Comparison of ENCODE assay signal across 8 mouse cellular contexts in the genomic region with DNA sequence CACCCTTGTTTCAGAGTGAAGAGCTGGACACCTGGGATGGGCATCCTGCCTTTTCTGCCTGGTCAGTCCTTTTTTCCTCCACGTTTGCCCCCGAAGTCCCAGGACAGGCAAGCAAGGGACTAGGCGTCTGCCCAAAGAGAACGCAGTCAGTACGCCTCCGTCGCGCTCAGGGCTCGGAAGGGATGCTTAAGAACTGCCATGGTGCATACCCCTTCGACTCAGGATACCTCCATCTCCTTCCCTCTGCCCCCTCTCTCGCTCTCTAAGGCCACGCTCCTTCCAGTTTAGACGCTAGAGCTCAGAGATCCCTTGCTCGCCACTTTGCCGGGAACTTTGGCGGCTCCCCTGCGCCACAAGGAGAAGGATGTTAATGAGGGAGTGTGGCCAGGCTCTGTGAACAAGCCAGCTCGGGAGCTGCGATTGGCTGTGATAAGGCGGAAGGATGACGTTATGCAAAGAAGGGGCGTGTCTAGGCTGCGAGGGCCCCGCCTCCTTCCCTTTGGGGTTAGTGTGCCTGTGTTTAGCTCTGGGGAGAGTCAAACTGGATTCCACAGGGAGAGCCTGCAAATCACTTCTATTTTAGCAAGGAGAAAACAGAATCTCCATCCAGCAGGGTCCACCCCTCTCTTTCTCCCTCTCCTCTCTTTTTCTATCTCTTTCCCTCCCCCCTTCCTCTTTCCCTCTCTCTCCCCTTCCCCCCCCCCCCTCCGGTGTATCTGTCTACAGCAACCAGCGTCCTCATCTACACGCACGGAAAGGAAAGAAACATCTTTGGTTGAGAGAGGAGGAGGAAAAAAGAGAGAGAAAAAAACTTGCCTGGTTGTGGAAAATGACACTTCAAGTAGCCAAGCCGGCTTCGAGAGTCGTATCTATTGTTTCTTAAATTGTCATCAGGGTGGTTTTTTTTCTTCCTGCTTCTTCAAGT. TPM values are rescaled to one million over a fixed set of nuclear protein-coding genes. Genes with fewer than 3 reads are reported as not detected.
DNase-seq lines count a peak whose midpoint lies in the region; ATAC-seq and TF ChIP-seq lines count a peak whose summit lies in the region.

Gene Ebf1 (plus strand): TSS at position 530 of the 925 bp plus-strand sequence.

- no peaks in the 10 kb centered on the region for H3K9me3 ChIP-seq in ES-Bruce4 (replicated peaks; ENCODE audit: control insufficient read depth, insufficient read depth, low read length, poor library complexity, severe bottlenecking)
- H3K9me3 ChIP-seq in heart, embryonic 10.5 days, result no peaks in the 10 kb centered on the region
- no peaks in the 10 kb centered on the region for H3K9me3 ChIP-seq in neural tube, embryonic 15.5 days (replicated peaks)

- peak; percentile 97 for ATAC-seq in neural tube, embryonic 15.5 days (ENCODE audit: low FRiP score)

- DNase-seq in brain, embryonic 14.5 days (ENCODE audit: low read depth), result peak; percentile 98
- DNase-seq in heart, embryonic 10.5 days (ENCODE audit: low spot score), result peak; percentile 96
- peak; percentile 93 for DNase-seq in kidney, adult 9 months
- peak; percentile 84 to 85 for DNase-seq in lung, adult 18-20 months
- DNase-seq in testis, postnatal 14 days (ENCODE audit: low spot score), result peak; percentile 87

- no peak for TF ChIP-seq CTCF in ES-Bruce4 (IDR thresholded peaks at IDR 0.05; ENCODE audit: low read depth, low read length)
- no peak for TF ChIP-seq CTCF in brain, embryonic 14.5 days (IDR thresholded peaks at IDR 0.05; ENCODE audit: borderline replicate concordance, extremely low read depth, insufficient read depth, insufficient read length)
- TF ChIP-seq CTCF in embryonic fibroblast, embryonic 13.5 days (IDR thresholded peaks at IDR 0.05; ENCODE audit: borderline replicate concordance, insufficient read depth, low read length), result no peak

- H3K27ac ChIP-seq in ES-Bruce4 (ENCODE audit: insufficient read depth, low read length), result no peak within 1 kb of the TSS
- peak within 1 kb of the TSS; percentile 82 for H3K27ac ChIP-seq in embryonic fibroblast, embryonic 13.5 days (ENCODE audit: insufficient read depth, low read length)
- H3K27ac ChIP-seq in heart, embryonic 10.5 days, result peak within 1 kb of the TSS; percentile 84
- H3K27ac ChIP-seq in neural tube, embryonic 15.5 days (replicated peaks), result peak within 1 kb of the TSS; percentile 95

- no peak for TF ChIP-seq EP300 in ES-Bruce4 (IDR thresholded peaks at IDR 0.05; ENCODE audit: insufficient read depth, low read depth, low read length)

- H3K4me1 ChIP-seq in ES-Bruce4 (ENCODE audit: control insufficient read depth, insufficient read depth, low read length), result no peaks in the 10 kb centered on the region
- peaks cover 4% of the 10 kb centered on the region; the same call in 1 of the 2 replicates for H3K4me1 ChIP-seq in embryonic fibroblast, embryonic 13.5 days (ENCODE audit: control insufficient read depth, insufficient read depth, low read length)
- H3K4me1 ChIP-seq in heart, embryonic 10.5 days, result peaks cover 44% of the 10 kb centered on the region
- H3K4me1 ChIP-seq in neural tube, embryonic 15.5 days, result peaks cover 48% of the 10 kb centered on the region

- H3K36me3 ChIP-seq in ES-Bruce4 (ENCODE audit: control insufficient read depth, insufficient read depth, low read length, poor library complexity, severe bottlenecking), result no peaks in the 10 kb centered on the region
- H3K36me3 ChIP-seq in heart, embryonic 10.5 days, result no peaks in the 10 kb centered on the region; the same call in 1 of the 2 replicates
- H3K36me3 ChIP-seq in neural tube, embryonic 15.5 days, result no peaks in the 10 kb centered on the region

- H3K27me3 ChIP-seq in ES-Bruce4 (ENCODE audit: control insufficient read depth, insufficient read depth, low read length, poor library complexity, severe bottlenecking), result peaks cover 26% of the 10 kb centered on the region
- H3K27me3 ChIP-seq in heart, embryonic 10.5 days (ENCODE audit: insufficient read depth, poor library complexity, severe bottlenecking), result peaks cover 81% of the 10 kb centered on the region
- H3K27me3 ChIP-seq in neural tube, embryonic 15.5 days (replicated peaks), result peaks cover 8% of the 10 kb centered on the region; the same call in 1 of the 2 replicates

- under 1% methylated on average over 28 of the region's 31 CpGs for WGBS in heart, embryonic 10.5 days
- WGBS in neural tube, embryonic 15.5 days, result under 1% methylated on average over 30 of the region's 31 CpGs

- H3K4me2 ChIP-seq in neural tube, embryonic 15.5 days, result peak within 1 kb of the TSS; percentile 91

- no peak for TF ChIP-seq POLR2A in ES-Bruce4 (IDR thresholded peaks at IDR 0.05; ENCODE audit: insufficient read depth, low read length)
- TF ChIP-seq POLR2A in brain, embryonic 14.5 days (IDR thresholded peaks at IDR 0.05; ENCODE audit: borderline replicate concordance, extremely low read depth, insufficient read depth, insufficient read length, poor library complexity, severe bottlenecking), result no peak
- peak; percentile 92 for TF ChIP-seq POLR2A in embryonic fibroblast, embryonic 13.5 days (IDR thresholded peaks at IDR 0.05; ENCODE audit: low read depth, low read length)

- H3K4me3 ChIP-seq in ES-Bruce4 (ENCODE audit: low read depth, low read length), result peak within 1 kb of the TSS; percentile 77
- H3K4me3 ChIP-seq in embryonic fibroblast, embryonic 13.5 days (ENCODE audit: insufficient read depth, low read length), result peak within 1 kb of the TSS; percentile 78
- H3K4me3 ChIP-seq in heart, embryonic 10.5 days, result peak within 1 kb of the TSS; percentile 71
- peak within 1 kb of the TSS; percentile 69 for H3K4me3 ChIP-seq in neural tube, embryonic 15.5 days (replicated peaks)

- H3K9ac ChIP-seq in ES-Bruce4 (ENCODE audit: low read depth, poor library complexity, severe bottlenecking), result peak within 1 kb of the TSS; percentile 39
- peak within 1 kb of the TSS; percentile 86 for H3K9ac ChIP-seq in neural tube, embryonic 15.5 days (replicated peaks)

RNA-seq across cellular contexts. Expression of gene Ebf1, which starts in this region (rescaled TPM):
- 0.93 and 2.3 TPM in 2 replicates for polyA plus RNA-seq in ES-Bruce4 (2011; ENCODE audit: insufficient read depth, insufficient read length, low read depth, missing spikeins)
- polyA plus RNA-seq in brain, embryonic 14.5 days (2012; rRNA removed), result 33.8 and 53.1 TPM in 2 replicates
- polyA plus RNA-seq in embryonic fibroblast, embryonic 13.5 days (2011; ENCODE audit: insufficient read length, low read depth, missing spikeins), result 26.9 and 55.9 TPM in 2 replicates
- 7.6 and 17.9 TPM in 2 replicates for polyA plus RNA-seq in heart, embryonic 10.5 days (2016; fragmentation: Nextera tagmentation; extraction: Ambion mirVana)
- polyA plus RNA-seq in neural tube, embryonic 15.5 days (2015; fragmentation: Nextera tagmentation; extraction: Ambion mirVana), result 157 and 168 TPM in 2 replicates
